30 mouse cellular contexts compared by ENCODE assay signal in the genomic region with DNA sequence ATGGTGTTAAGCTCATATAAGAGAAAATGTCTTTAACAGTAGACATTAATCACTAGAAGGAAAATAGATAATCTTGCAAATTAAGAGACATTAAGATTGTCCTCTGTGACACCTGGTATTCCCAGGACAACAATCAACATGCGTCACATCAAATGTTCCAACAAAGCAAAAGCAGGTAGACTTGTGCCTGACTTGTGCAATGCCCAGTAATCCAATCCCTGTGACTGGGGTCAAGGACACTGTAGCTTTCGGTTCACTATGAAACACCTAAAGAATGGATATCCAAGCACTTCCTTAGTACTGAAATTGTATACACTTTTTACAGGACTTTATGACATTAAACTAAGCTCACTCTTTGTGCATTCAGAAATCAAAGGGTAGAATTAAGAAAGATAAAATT.
"Had no signal": no experiment of that assay in that cellular context is flagged by ENCODE, and none has a peak within 500 bp of the region (broad histone marks: within the 10 kb centered on the region; RNA-seq: fewer than 3 reads in every experiment).

No protein-coding gene starts in this region.

- H3K4me1 ChIP-seq: limb, embryonic 10.5 days; limb, embryonic 12.5 days; limb, embryonic 13.5 days; limb, embryonic 15.5 days; liver, embryonic 12.5 days; liver, embryonic 13.5 days; liver, embryonic 15.5 days; lung, embryonic 15.5 days; megakaryocyte, embryonic 14.5 days; midbrain, embryonic 12.5 days; midbrain, embryonic 15.5 days; neural tube, embryonic 12.5 days had no signal

- H3K27ac ChIP-seq: left cerebral cortex, adult 2 months; limb, embryonic 10.5 days; limb, embryonic 12.5 days; limb, embryonic 13.5 days; limb, embryonic 15.5 days; liver, embryonic 12.5 days; liver, embryonic 13.5 days; liver, embryonic 14.5 days; liver, embryonic 15.5 days; lung, embryonic 15.5 days; macrophage; midbrain, embryonic 10.5 days; midbrain, embryonic 12.5 days; midbrain, embryonic 13.5 days; midbrain, embryonic 15.5 days; neural tube, embryonic 12.5 days had no signal

- H3K27me3 ChIP-seq: limb, embryonic 12.5 days; limb, embryonic 13.5 days; limb, embryonic 15.5 days; liver, embryonic 12.5 days; liver, embryonic 13.5 days; liver, embryonic 15.5 days; lung, embryonic 15.5 days; megakaryocyte, embryonic 14.5 days; midbrain, embryonic 12.5 days; midbrain, embryonic 13.5 days; midbrain, embryonic 15.5 days; neural tube, embryonic 12.5 days had no signal

- H3K4me3 ChIP-seq: left cerebral cortex, adult 2 months; limb, embryonic 10.5 days; limb, embryonic 12.5 days; limb, embryonic 13.5 days; limb, embryonic 15.5 days; liver, embryonic 12.5 days; liver, embryonic 13.5 days; liver, embryonic 15.5 days; lung, embryonic 15.5 days; megakaryocyte, embryonic 14.5 days; midbrain, embryonic 10.5 days; midbrain, embryonic 12.5 days; midbrain, embryonic 13.5 days; midbrain, embryonic 15.5 days; myocyte; neural tube, embryonic 12.5 days had no signal

- H3K9me3 ChIP-seq: limb, embryonic 10.5 days; limb, embryonic 12.5 days; limb, embryonic 13.5 days; limb, embryonic 15.5 days; liver, embryonic 12.5 days; liver, embryonic 13.5 days; liver, embryonic 15.5 days; lung, embryonic 15.5 days; megakaryocyte, embryonic 14.5 days; midbrain, embryonic 10.5 days; midbrain, embryonic 12.5 days; midbrain, embryonic 13.5 days; midbrain, embryonic 15.5 days; neural tube, embryonic 12.5 days had no signal

- H3K9ac ChIP-seq: limb, embryonic 12.5 days; limb, embryonic 13.5 days; limb, embryonic 15.5 days; liver, embryonic 12.5 days; liver, embryonic 13.5 days; liver, embryonic 14.5 days; liver, embryonic 15.5 days; lung, embryonic 14.5 days; lung, embryonic 15.5 days; midbrain, embryonic 12.5 days; midbrain, embryonic 13.5 days; midbrain, embryonic 15.5 days; neural tube, embryonic 12.5 days had no signal

- H3K4me2 ChIP-seq: limb, embryonic 12.5 days; limb, embryonic 13.5 days; limb, embryonic 15.5 days; liver, embryonic 12.5 days; liver, embryonic 13.5 days; liver, embryonic 15.5 days; lung, embryonic 14.5 days; lung, embryonic 15.5 days; midbrain, embryonic 11.5 days; midbrain, embryonic 12.5 days; midbrain, embryonic 13.5 days; midbrain, embryonic 15.5 days; neural tube, embryonic 12.5 days had no signal

- ATAC-seq: liver, embryonic 12.5 days; lung, postnatal 0 days; midbrain, embryonic 13.5 days; midbrain, embryonic 15.5 days; midbrain, embryonic 16.5 days had no signal

- H3K36me3 ChIP-seq: limb, embryonic 10.5 days; limb, embryonic 12.5 days; limb, embryonic 13.5 days; limb, embryonic 15.5 days; liver, embryonic 12.5 days; liver, embryonic 13.5 days; liver, embryonic 15.5 days; lung, embryonic 15.5 days; midbrain, embryonic 10.5 days; midbrain, embryonic 12.5 days; midbrain, embryonic 13.5 days; midbrain, embryonic 15.5 days; neural tube, embryonic 12.5 days had no signal

- DNase-seq: left cerebral cortex, postnatal 4 days; liver, embryonic 13.5 days; lung, adult 18-20 months; lung, adult 2 months; lung, embryonic 14.5 days; lung, postnatal 10 days; lung, postnatal 14 days; lung, postnatal 36 days; lung, postnatal 4 days; midbrain, embryonic 14.5 days had no signal
